Mouse (Mus musculus) ES-Bruce4 (cell line): Measurements from ENCODE around the gene Aqp9.

Source experiments
- CTCF ChIP-seq: IDR thresholded peaks from one replicate; pipeline ENCODE4 v1.8.1; 2011; ENCODE audit warnings: low read depth, low read length
- POLR2A ChIP-seq: IDR thresholded peaks from one replicate; pipeline ENCODE4 v1.8.1; 2011; ENCODE audit warnings: low read length; ENCODE audit not compliant: insufficient read depth

GRCm38 (mm10) chr9:71166019-71166705, 2.3 kb downstream of the Aqp9 start:
- no peak for TF ChIP-seq POLR2A
- TF ChIP-seq CTCF, result no peak
